Mouse (Mus musculus) duodenum, adult 2 months (tissue): ENCODE data around the gene Cryab. TPM values are rescaled to one million over a fixed set of nuclear protein-coding genes. Genes with fewer than 3 reads are reported as not detected.

Experiments
- polyA plus RNA-seq: library from polyadenylated mRNA; depleted of rRNA; stranded (reverse); fragments of >200 nt; gene quantifications from 2 replicates; pipeline ENCODE4 v1.2.3, GENCODE M21; 2012; ENCODE audit warnings: low replicate concordance; rRNA removed

Gene Cryab
- 38.3 and 50.6 TPM in 2 replicates for polyA plus RNA-seq

GRCm38 (mm10) chr9:50751323-50751722 lies at the start of gene Cryab:
TSS of gene Cryab (plus strand) at chr9:50751325.

GRCm38 (mm10) chr9:50738914-50739870 lies 11.9 kb upstream of the Cryab start, which contains the start of gene Dixdc1:
TSS of gene Dixdc1 (minus strand) at chr9:50739517.

GRCm38 (mm10) chr9:50746214-50746677 lies 4.9 kb upstream of the Cryab start, which contains the start of gene 2310030G06Rik:
TSS of gene 2310030G06Rik (minus strand) at chr9:50746536.

GRCm38 (mm10) chr9:50752054-50752602 lies 1.0 kb downstream of the Cryab start, which contains the start of gene Hspb2:
TSS of gene Hspb2 (minus strand) at chr9:50752354.

GRCm38 (mm10) chr9:50768107-50769002 lies 17.2 kb downstream of the Cryab start, which contains the start of gene Fdxacb1:
TSS of gene Fdxacb1 (plus strand) at chr9:50768236.

GRCm38 (mm10) chr9:50774991-50775612 lies 24.0 kb downstream of the Cryab start, which contains the start of the genes Alg9 and 1110032A03Rik:
TSS of gene Alg9 (plus strand) at chr9:50775019.
TSS of gene 1110032A03Rik (minus strand) at chr9:50775520.

Other genes with a start within 250 kb of the Cryab start
- gene Pts, start 222.6 kb upstream of the Cryab start, polyA plus RNA-seq = 11.8 and 14.8 TPM in 2 replicates
- 12.4 and 14.0 TPM in 2 replicates for gene Il18, start 196.5 kb upstream of the Cryab start, polyA plus RNA-seq
- gene Bco2, start 196.1 kb upstream of the Cryab start, polyA plus RNA-seq = 5.6 and 10.1 TPM in 2 replicates
- gene Tex12, start 190.0 kb upstream of the Cryab start, polyA plus RNA-seq = not detected in 2 replicates
- gene Sdhd, start 147.5 kb upstream of the Cryab start, polyA plus RNA-seq = 493 and 524 TPM in 2 replicates
- gene Timm8b, start 147.4 kb upstream of the Cryab start, polyA plus RNA-seq = 49.7 and 77.5 TPM in 2 replicates
- gene Pih1d2, start 134.0 kb upstream of the Cryab start, polyA plus RNA-seq = 0.30 and 0.44 TPM in 2 replicates
- gene Nkapd1, start 133.9 kb upstream of the Cryab start, polyA plus RNA-seq = 2.1 and 3.4 TPM in 2 replicates
- gene Dlat, start 91.5 kb upstream of the Cryab start, polyA plus RNA-seq = 9.7 and 18.9 TPM in 2 replicates
- gene Dixdc1, start 11.8 kb upstream of the Cryab start, polyA plus RNA-seq = 0.30 and 2.1 TPM in 2 replicates
- 8.1 and 11.5 TPM in 2 replicates for gene 2310030G06Rik, start 4.8 kb upstream of the Cryab start, polyA plus RNA-seq
- gene Hspb2, start 1.0 kb downstream of the Cryab start, polyA plus RNA-seq = 8.3 and 12.9 TPM in 2 replicates
- 1.9 and 2.8 TPM in 2 replicates for gene Fdxacb1, start 16.9 kb downstream of the Cryab start, polyA plus RNA-seq
- 15.5 and 18.9 TPM in 2 replicates for gene Alg9, start 23.7 kb downstream of the Cryab start, polyA plus RNA-seq
- 12.4 and 15.5 TPM in 2 replicates for gene 1110032A03Rik, start 24.2 kb downstream of the Cryab start, polyA plus RNA-seq
- 1.4 and 1.6 TPM in 2 replicates for gene Ppp2r1b, start 94.0 kb downstream of the Cryab start, polyA plus RNA-seq